Mouse (Mus musculus) G1E (cell line): ENCODE measurements at regions not wholly inside any gene's neighbourhood (a gene's known extent, or its start where the extent isn't known, plus 50 kb on each side); places are given as distances from the start of the nearest gene placed in this dataset.

Experiments used
- ATAC-seq: 2 replicates; pipeline ENCODE4 v1.8.0; 2016; ENCODE audit warnings: mild to moderate bottlenecking; ENCODE audit not compliant: insufficient number of reproducible peaks, poor library complexity, low FRiP score, severe bottlenecking; ENCODE audit errors: extremely low read depth
- DNase-seq: peaks from one replicate; pipeline ENCODE4 v3.0.0; 2012; ENCODE audit warnings: low spot score
- H3K27me3 ChIP-seq: 2 replicates; pipeline ENCODE4 v1.6.1; 2012; ENCODE audit warnings: mild to moderate bottlenecking, low read length, inconsistent platforms; ENCODE audit not compliant: insufficient read depth
- H3K36me3 ChIP-seq: replicated peaks from 2 replicates; pipeline ENCODE3; 2012; ENCODE audit warnings: mild to moderate bottlenecking, inconsistent platforms
- H3K4me1 ChIP-seq: 2 replicates; pipeline ENCODE4 v1.6.1; 2012; ENCODE audit warnings: low read depth, low read length, inconsistent platforms, mixed read lengths; ENCODE audit not compliant: insufficient read depth
- H3K4me3 ChIP-seq: 2 replicates; pipeline ENCODE4 v1.5.1; 2012; ENCODE audit warnings: low read depth, mild to moderate bottlenecking, inconsistent platforms, low read length, moderate library complexity, mixed read lengths
- H3K9me3 ChIP-seq: replicated peaks from 2 replicates; pipeline ENCODE4 v1.6.1; 2012; ENCODE audit warnings: inconsistent platforms
- CTCF ChIP-seq: IDR thresholded peaks from 2 replicates; pipeline ENCODE4 v1.5.1; 2012; ENCODE audit warnings: low read depth, low read length, inconsistent platforms, mixed read lengths
- GATA1 ChIP-seq: IDR thresholded peaks from 2 replicates; pipeline ENCODE4 v1.6.1; 2012; ENCODE audit warnings: borderline replicate concordance, low read length, inconsistent platforms, mixed read lengths
- GATA2 ChIP-seq: IDR thresholded peaks from 2 replicates; pipeline ENCODE4 v1.6.1; 2012; ENCODE audit warnings: low read depth, low read length, inconsistent platforms, borderline replicate concordance
- POLR2AphosphoS5 ChIP-seq: IDR thresholded peaks from 2 replicates; pipeline ENCODE4 v1.6.1; 2012; ENCODE audit warnings: low read depth, low read length, inconsistent platforms; ENCODE audit not compliant: insufficient replicate concordance
- TAL1 ChIP-seq: conservative IDR thresholded peaks from 2 replicates; pipeline ENCODE4 v1.6.1; 2012; ENCODE audit warnings: low read depth, low read length, inconsistent platforms, mixed read lengths

DNA sequence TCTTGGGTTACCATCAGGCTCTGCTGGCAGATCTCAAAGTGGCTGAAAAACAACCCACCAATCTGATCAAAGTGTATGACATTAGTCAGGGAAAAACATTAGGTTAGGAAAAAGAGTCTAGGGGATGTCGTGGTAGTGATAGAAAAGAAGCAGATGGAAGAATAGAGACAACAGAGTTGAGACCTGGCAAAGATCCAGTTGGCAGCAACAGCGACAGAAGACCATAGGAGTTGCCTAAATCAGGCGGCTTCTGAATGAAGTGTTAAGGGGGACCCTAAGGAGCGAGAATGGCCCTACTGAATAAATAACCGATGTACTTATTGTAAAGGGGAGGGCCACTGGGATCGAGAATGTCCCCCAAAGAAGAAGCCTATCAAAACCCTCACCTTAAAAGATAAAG is 773.1 kb upstream of the Foxg1 start:
- peaks cover 31% of the 10 kb centered on the region for H3K4me1 ChIP-seq
- no peak overlapping the region for H3K4me3 ChIP-seq
- H3K27me3 ChIP-seq = no peaks in the 10 kb centered on the region
- H3K36me3 ChIP-seq = no peaks in the 10 kb centered on the region
- H3K9me3 ChIP-seq = no peaks in the 10 kb centered on the region
- ATAC-seq = no peak
- no peak for DNase-seq
- TF ChIP-seq POLR2AphosphoS5 = no peak
- TF ChIP-seq GATA1 = no peak
- TF ChIP-seq GATA2 = no peak
- no peak for TF ChIP-seq CTCF
- no peak for TF ChIP-seq TAL1

DNA sequence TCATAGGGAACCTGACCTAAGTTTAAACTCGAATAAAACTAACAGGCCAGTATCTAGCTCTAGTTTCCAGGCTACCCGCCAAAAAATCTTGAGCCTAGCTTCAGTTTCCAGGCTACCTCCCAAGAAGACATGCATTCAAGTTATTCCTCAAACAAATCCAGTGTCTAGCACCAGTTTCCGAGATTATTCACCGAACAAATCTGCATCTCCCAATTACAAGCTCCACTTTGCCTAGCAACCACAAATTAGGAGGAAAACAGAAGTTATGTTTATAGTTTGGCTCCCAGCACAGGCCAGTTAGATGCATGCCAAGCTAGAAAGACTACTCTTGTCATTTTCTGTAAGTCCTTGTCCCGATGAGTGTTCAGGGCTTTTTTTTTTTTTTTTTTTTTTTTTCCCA is 770.4 kb upstream of the Foxg1 start:
- DNase-seq = no peak
- no peak for ATAC-seq
- peaks cover 28% of the 10 kb centered on the region for H3K4me1 ChIP-seq
- no peaks in the 10 kb centered on the region for H3K27me3 ChIP-seq
- no peaks in the 10 kb centered on the region for H3K9me3 ChIP-seq
- H3K4me3 ChIP-seq = no peak overlapping the region
- TF ChIP-seq POLR2AphosphoS5 (no peak), CTCF (no peak), GATA2 (no peak), GATA1 (no peak), TAL1 (no peak)
- H3K36me3 ChIP-seq = no peaks in the 10 kb centered on the region

DNA sequence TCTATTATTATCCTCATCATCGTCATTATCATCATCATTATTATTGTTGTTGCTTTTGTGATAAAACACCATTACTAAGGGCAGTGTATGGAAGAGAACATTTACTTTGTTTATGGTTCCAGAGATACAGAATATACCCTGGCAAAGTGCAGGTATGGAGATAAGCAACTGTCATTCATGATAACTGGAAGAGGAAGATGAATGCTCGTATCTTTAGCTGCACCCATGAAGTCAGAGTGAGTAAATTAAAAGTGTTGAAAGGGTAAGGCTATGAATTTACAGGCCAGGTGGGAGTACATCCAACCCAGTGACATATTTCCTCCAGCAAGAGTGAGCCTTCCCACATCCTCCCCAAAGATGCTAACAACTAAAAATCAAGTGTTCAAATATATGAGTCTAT is 766.1 kb upstream of the Foxg1 start:
- DNase-seq (peak; percentile 22), ATAC-seq (peak; percentile 96)
- Histone ChIP-seq H3K27me3 (no peaks in the 10 kb centered on the region), H3K4me3 (no peak overlapping the region; the same call in 1 of the 2 replicates), H3K36me3 (no peaks in the 10 kb centered on the region), H3K9me3 (no peaks in the 10 kb centered on the region), H3K4me1 (peaks cover 39% of the 10 kb centered on the region)
- TF ChIP-seq GATA1 = no peak
- peak; percentile 95 for TF ChIP-seq TAL1

DNA sequence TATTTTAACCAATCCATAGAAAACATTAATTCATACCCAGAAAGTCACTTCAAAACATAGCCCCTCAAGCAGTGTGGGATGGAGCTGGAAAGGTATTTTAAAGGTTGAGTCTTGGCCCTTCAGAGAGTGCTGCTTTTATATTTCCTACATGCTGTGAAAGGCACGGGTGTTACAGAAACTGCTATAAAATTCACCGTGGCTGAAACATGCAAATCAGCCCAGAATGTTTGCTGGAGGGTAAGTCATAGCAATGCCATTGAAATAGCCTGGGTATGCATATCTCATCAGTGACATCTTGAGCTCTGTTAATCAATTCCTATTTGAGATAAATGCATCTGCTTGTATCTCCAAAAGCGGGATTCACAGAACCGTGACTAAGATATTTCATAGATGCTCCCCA is 748.9 kb upstream of the Foxg1 start:
- no peak for TF ChIP-seq POLR2AphosphoS5
- no peak for TF ChIP-seq CTCF
- no peak for TF ChIP-seq GATA2
- TF ChIP-seq GATA1 = no peak
- TF ChIP-seq TAL1 = peak; percentile 54
- DNase-seq = no peak

DNA sequence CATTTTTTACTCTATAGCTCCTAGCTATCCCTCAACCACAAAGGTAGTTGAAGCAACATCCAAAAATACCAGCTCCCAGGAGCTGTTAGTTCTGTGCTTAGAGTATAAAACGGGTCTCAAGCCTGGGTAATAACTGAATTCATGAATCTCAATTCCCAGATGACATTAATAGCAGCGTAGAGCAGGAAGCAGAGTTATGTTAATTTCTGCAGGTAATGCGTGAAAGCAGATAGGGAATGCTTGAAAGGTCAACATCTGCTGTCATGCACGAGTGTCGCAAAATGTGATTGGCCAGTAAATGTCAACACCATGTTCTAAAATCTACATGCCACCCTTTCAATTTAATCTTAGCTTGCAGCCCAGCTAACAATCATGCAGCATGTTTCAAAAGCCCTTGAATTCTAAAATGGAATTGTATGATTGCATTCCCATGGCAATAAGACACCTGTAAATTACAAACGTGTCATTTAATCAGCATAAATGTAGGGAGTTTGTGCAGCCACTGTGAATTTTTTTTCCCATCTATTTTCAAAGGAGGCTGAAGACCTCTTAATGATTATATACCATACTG is 747.7 kb upstream of the Foxg1 start:
- Histone ChIP-seq H3K4me3 (no peak overlapping the region), H3K9me3 (no peaks in the 10 kb centered on the region), H3K4me1 (peaks cover 38% of the 10 kb centered on the region), H3K36me3 (no peaks in the 10 kb centered on the region), H3K27me3 (no peaks in the 10 kb centered on the region)
- no peak for ATAC-seq
- TF ChIP-seq TAL1 (no peak), GATA1 (no peak), GATA2 (no peak), POLR2AphosphoS5 (no peak), CTCF (no peak)
- DNase-seq = no peak

More for the DNA sequence above, 748.9 kb upstream of the Foxg1 start:
- Histone ChIP-seq H3K4me3 (peak overlapping the region; percentile 8; the same call in 1 of the 2 replicates), H3K9me3 (no peaks in the 10 kb centered on the region), H3K27me3 (no peaks in the 10 kb centered on the region), H3K4me1 (peaks cover 38% of the 10 kb centered on the region), H3K36me3 (no peaks in the 10 kb centered on the region)
- peak; percentile 88 for ATAC-seq

DNA sequence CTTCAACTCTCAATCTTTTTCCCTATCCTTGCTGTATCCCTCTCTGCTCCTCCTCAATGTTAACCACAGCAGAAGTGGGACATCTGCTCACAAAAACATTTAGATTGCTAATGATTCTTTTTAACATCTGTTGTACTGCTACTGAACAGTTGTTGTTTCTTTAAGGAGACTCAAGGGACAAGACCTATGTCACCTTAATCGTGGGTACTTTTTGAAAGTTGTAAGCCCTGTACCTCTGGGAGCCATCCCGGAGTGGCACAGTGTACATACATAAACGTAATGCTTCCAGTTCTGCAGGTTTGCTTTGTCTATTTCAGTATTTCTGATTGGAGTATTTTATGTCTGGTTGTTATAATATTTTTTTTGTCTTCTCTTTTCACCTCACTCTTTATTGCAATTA is 740.5 kb upstream of the Foxg1 start:
- no peak for TF ChIP-seq TAL1
- TF ChIP-seq POLR2AphosphoS5 = no peak
- TF ChIP-seq GATA1 = no peak
- TF ChIP-seq GATA2 = no peak
- no peak for TF ChIP-seq CTCF
- no peak for ATAC-seq
- H3K4me1 ChIP-seq = peaks cover 24% of the 10 kb centered on the region
- H3K36me3 ChIP-seq = no peaks in the 10 kb centered on the region
- H3K4me3 ChIP-seq = no peak overlapping the region
- DNase-seq = no peak
- no peaks in the 10 kb centered on the region for H3K9me3 ChIP-seq
- no peaks in the 10 kb centered on the region for H3K27me3 ChIP-seq

DNA sequence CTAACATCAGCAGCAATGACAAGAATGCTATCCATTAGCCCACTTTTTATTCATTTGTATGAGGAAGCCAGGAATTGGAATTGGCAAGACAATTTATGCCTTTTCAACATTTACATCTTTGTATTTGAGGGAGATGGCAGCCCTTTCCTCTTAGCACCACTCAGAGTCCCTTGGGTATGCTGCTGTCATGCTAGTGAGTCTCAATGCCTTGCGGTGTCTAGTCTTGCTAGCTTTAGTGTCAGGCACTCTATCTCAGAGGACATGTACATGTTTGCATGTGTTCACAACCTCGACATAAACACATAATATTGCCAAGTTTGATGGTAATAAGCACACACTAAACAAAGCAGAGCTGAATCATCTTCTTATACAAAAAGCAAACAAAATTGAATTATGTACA is 737.3 kb upstream of the Foxg1 start:
- no peak for ATAC-seq
- no peak for TF ChIP-seq CTCF
- TF ChIP-seq GATA2 = no peak
- no peak for TF ChIP-seq GATA1
- no peak for TF ChIP-seq TAL1
- no peak for TF ChIP-seq POLR2AphosphoS5
- H3K27me3 ChIP-seq = no peaks in the 10 kb centered on the region

More for the DNA sequence above, 737.3 kb upstream of the Foxg1 start:
- DNase-seq = no peak
- Histone ChIP-seq H3K4me1 (peaks cover 23% of the 10 kb centered on the region), H3K36me3 (no peaks in the 10 kb centered on the region), H3K9me3 (no peaks in the 10 kb centered on the region), H3K4me3 (no peak overlapping the region)
